Mouse (Mus musculus): ENCODE results near the gene Agfg2.

GRCm38 (mm10) chr5:137615347-137615746, 69.2 kb downstream of the Agfg2 start:
- TF ChIP-seq CTCF (IDR thresholded peaks at IDR 0.05; ENCODE audit: low read depth) = no peak
- TF ChIP-seq EP300 (IDR thresholded peaks at IDR 0.05; ENCODE audit: low read depth) = no peak
